7 mouse cellular contexts compared by ENCODE assay signal in the genomic region with DNA sequence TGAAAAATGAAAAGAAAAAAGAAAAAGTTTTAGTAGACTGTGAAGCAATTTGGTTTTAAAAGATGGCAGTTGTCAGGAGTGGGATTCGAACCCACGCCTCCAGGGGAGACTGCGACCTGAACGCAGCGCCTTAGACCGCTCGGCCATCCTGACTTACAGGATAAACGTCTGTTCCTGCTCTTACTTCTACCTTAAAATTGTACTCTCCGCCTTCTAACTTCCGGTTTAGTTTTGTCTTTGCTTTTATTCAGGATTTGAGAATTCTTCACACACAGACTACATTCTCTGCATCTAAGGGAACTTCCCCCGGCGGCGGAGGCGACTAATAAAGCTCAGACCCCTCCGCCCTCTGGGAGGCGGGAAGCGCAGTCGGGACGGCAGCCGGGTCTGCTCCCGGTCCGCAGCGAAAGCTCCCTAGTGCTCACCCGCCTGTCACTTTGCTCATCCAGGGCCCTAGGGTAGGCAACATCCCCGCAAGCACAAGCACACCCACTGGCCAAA. TPM values are rescaled to one million over a fixed set of nuclear protein-coding genes. Genes with fewer than 3 reads are reported as not detected.
DNase-seq lines count a peak whose midpoint lies in the region; ATAC-seq and TF ChIP-seq lines count a peak whose summit lies in the region.

No protein-coding gene starts in this region.

- no peaks in the 10 kb centered on the region for H3K9me3 ChIP-seq in hindbrain, embryonic 16.5 days (ENCODE audit: control insufficient read depth, low read length)

- H3K4me1 ChIP-seq in hindbrain, embryonic 16.5 days (ENCODE audit: control insufficient read depth, insufficient read depth, low read depth, low read length), result peaks cover 4% of the 10 kb centered on the region

- peak overlapping the region; percentile 66 for H3K4me2 ChIP-seq in hindbrain, embryonic 16.5 days (ENCODE audit: low read length)

- DNase-seq in gastrocnemius, adult 2 months, result peak; percentile 78
- peak; percentile 82 to 90 for DNase-seq in left cerebral cortex, postnatal 25 days (ENCODE audit: low spot score in 2 of 2)
- peak; percentile 52 to 61 for DNase-seq in right cerebral cortex, postnatal 36 days (ENCODE audit: low spot score in 2 of 2)

- peak overlapping the region; percentile 72 for H3K9ac ChIP-seq in hindbrain, embryonic 16.5 days (ENCODE audit: low read depth, low read length)

- H3K36me3 ChIP-seq in hindbrain, embryonic 16.5 days (ENCODE audit: control insufficient read depth, insufficient read depth, low read length), result no peaks in the 10 kb centered on the region

- peak overlapping the region; percentile 73 for H3K4me3 ChIP-seq in gastrocnemius, adult 2 months
- peak overlapping the region; percentile 81 for H3K4me3 ChIP-seq in hindbrain, embryonic 16.5 days (ENCODE audit: low read length)

- H3K27ac ChIP-seq in gastrocnemius, adult 2 months, result peak overlapping the region; percentile 87
- H3K27ac ChIP-seq in hindbrain, embryonic 16.5 days (ENCODE audit: low read depth, low read length), result peak overlapping the region; percentile 76

- H3K27me3 ChIP-seq in hindbrain, embryonic 16.5 days (replicated peaks; ENCODE audit: control insufficient read depth, insufficient read depth, low read length), result no peaks in the 10 kb centered on the region

- no peak for TF ChIP-seq CTCF in gastrocnemius, adult 2 months (IDR thresholded peaks at IDR 0.05)

- intact Hi-C loops in gastrocnemius, adult 2 months (cut with DNase I), result no loop called here
- intact Hi-C loops in left cerebral cortex, postnatal 25 days (cut with DNase I), result no loop called here

- peak; percentile 65 for ATAC-seq in activated CD4-positive, CD25-positive, alpha-beta regulatory T cell, adult 4 months
- ATAC-seq in common myeloid progenitor, adult 5-6 weeks (replicated peaks; ENCODE audit: low read depth, poor library complexity, severe bottlenecking), result peak; percentile 70
- ATAC-seq in hindbrain, embryonic 16.5 days, result peak; percentile 89
- peak; percentile 69 for ATAC-seq in megakaryocyte-erythroid progenitor cell, adult 5-6 weeks (replicated peaks; ENCODE audit: low FRiP score, low TSS enrichment, poor library complexity, severe bottlenecking)

- under 1% methylated on average over 25 of the region's 25 CpGs for WGBS in hindbrain, embryonic 16.5 days

RNA-seq across cellular contexts. Expression of gene Btn1a1, which starts 12.3 kb away (rescaled TPM):
- polyA plus RNA-seq in activated CD4-positive, CD25-positive, alpha-beta regulatory T cell, adult 4 months (2017; shearing (Covaris generic)), result not detected
- total RNA-seq in common myeloid progenitor, adult 5-6 weeks (2017), result not detected in 2 replicates
- not detected for total RNA-seq in gastrocnemius, adult 2 months (2021)
- 0.09 and 0.20 TPM in 2 replicates for polyA plus RNA-seq in hindbrain, embryonic 16.5 days (2015; fragmentation: Nextera tagmentation; extraction: Ambion mirVana)
- total RNA-seq in left cerebral cortex, postnatal 25 days (2021), result not detected
- total RNA-seq in megakaryocyte-erythroid progenitor cell, adult 5-6 weeks (2014; fragmentation: Nextera tagmentation), result not detected in 2 replicates
- total RNA-seq in megakaryocyte-erythroid progenitor cell, adult 5-6 weeks (2017), result not detected in 2 replicates

RNA-seq across cellular contexts. Expression of gene Abt1, which starts 29.7 kb away (rescaled TPM):
- 10 to 100 TPM; 10.4 to 11.1 TPM for polyA plus RNA-seq in activated CD4-positive, CD25-positive, alpha-beta regulatory T cell, adult 4 months (2017; shearing (Covaris generic))
- total RNA-seq in common myeloid progenitor, adult 5-6 weeks (2017), result 14.7 and 15.6 TPM in 2 replicates
- total RNA-seq in gastrocnemius, adult 2 months (2021), result 1 to 10 TPM; 3.6 to 3.9 TPM
- 9.8 and 10.1 TPM in 2 replicates for polyA plus RNA-seq in hindbrain, embryonic 16.5 days (2015; fragmentation: Nextera tagmentation; extraction: Ambion mirVana)
- total RNA-seq in left cerebral cortex, postnatal 25 days (2021), result 1 to 10 TPM; 8.3 to 8.9 TPM
- total RNA-seq in megakaryocyte-erythroid progenitor cell, adult 5-6 weeks (2014; fragmentation: Nextera tagmentation), result 8.0 and 10.7 TPM in 2 replicates
- total RNA-seq in megakaryocyte-erythroid progenitor cell, adult 5-6 weeks (2017), result 12.8 and 13.7 TPM in 2 replicates

RNA-seq across cellular contexts. Expression of gene Btn2a2, which starts 35.2 kb away (rescaled TPM):
- polyA plus RNA-seq in activated CD4-positive, CD25-positive, alpha-beta regulatory T cell, adult 4 months (2017; shearing (Covaris generic)), result not detected
- total RNA-seq in common myeloid progenitor, adult 5-6 weeks (2017), result not detected in 2 replicates
- total RNA-seq in gastrocnemius, adult 2 months (2021), result not detected
- polyA plus RNA-seq in hindbrain, embryonic 16.5 days (2015; fragmentation: Nextera tagmentation; extraction: Ambion mirVana), result 0.14 TPM in 1 of 2 replicates, not detected in the other
- 1 to 10 TPM; 1.1 to 1.3 TPM for total RNA-seq in left cerebral cortex, postnatal 25 days (2021)
- total RNA-seq in megakaryocyte-erythroid progenitor cell, adult 5-6 weeks (2014; fragmentation: Nextera tagmentation), result not detected in 2 replicates
- not detected in 2 replicates for total RNA-seq in megakaryocyte-erythroid progenitor cell, adult 5-6 weeks (2017)

Comparison
In these comparisons a context has a peak if more than half of its experiments do, and no peak if none do; other contexts are left out.
1. Peak in every context shown above with its lines: DNase-seq, ATAC-seq, H3K4me3 ChIP-seq and H3K27ac ChIP-seq.